Mouse (Mus musculus) embryonic fibroblast, embryonic 13.5 days (primary cell): Measurements from ENCODE around the gene Maats1.

Experiments used
- CTCF ChIP-seq: IDR thresholded peaks from 2 replicates; pipeline ENCODE4 v1.5.1; 2011; ENCODE audit warnings: mild to moderate bottlenecking, control low read depth, low read length, moderate library complexity, borderline replicate concordance; ENCODE audit not compliant: insufficient read depth
- POLR2A ChIP-seq: IDR thresholded peaks from 2 replicates; pipeline ENCODE4 v1.6.1; 2011; ENCODE audit warnings: low read depth, mild to moderate bottlenecking, control low read depth, low read length, moderate library complexity

DNA sequence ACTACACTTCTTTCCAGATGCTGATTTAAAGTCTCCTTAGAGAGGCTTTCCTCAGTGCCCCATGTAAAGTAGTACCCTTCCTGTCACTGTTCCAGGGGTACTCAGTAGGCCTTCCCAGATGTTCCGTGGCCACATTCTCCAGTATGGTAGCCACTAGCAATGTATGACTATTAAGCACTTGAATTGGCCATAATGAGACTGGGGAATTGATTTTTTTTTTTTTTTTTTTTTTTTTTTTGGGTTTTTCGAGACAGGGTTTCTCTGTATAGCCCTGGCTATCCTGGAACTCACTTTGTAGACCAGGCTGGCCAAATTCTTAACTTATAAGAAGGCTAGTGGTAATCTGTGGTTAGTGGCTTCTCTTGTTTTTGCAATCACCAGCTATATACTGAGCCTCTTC, 7.9 kb upstream of the Maats1 start:
- TF ChIP-seq CTCF (no peak), POLR2A (no peak)
